Mouse (Mus musculus) C2C12 (cell line): ENCODE results near the gene Pdpk1.

ENCODE experiments used
- CTCF ChIP-seq: IDR thresholded peaks from one replicate; pipeline ENCODE4 v1.5.1; 2011; ENCODE audit not compliant: control insufficient read depth, insufficient read depth, insufficient read length
- MYOG ChIP-seq: IDR thresholded peaks from one replicate; pipeline ENCODE4 v1.6.1; 2011; ENCODE audit not compliant: control insufficient read depth, insufficient read length; ENCODE audit errors: extremely low read depth
- USF1 ChIP-seq: IDR thresholded peaks from one replicate; pipeline ENCODE4 v1.6.1; 2011; ENCODE audit warnings: low read depth, mild to moderate bottlenecking, control low read depth, moderate library complexity

- TF ChIP-seq MYOG (no peak), USF1 (no peak), CTCF (no peak)
These were observed 11.5 kb downstream of the Pdpk1 start for GRCm38 (mm10) chr17:24139256-24139655.
